Comparison of ENCODE assay signal across 17 mouse cellular contexts in genomic region chr7:100482046-100482445, GRCm38 (mm10). TPM values are rescaled to one million over a fixed set of nuclear protein-coding genes. Genes with fewer than 3 reads are reported as not detected.
"Had no signal": no experiment of that assay in that cellular context is flagged by ENCODE, and none has a peak within 500 bp of the region (broad histone marks: within the 10 kb centered on the region; RNA-seq: fewer than 3 reads in every experiment).

No protein-coding gene starts in this region.

RNA-seq across cellular contexts. Expression of gene Ucp3, which starts 9.3 kb away (rescaled TPM):
- total RNA-seq: hematopoietic stem cell, adult 5-6 weeks had no signal
- polyA plus RNA-seq: heart, embryonic 11.5 days; hindbrain, embryonic 11.5 days; hindbrain, embryonic 12.5 days; hindbrain, embryonic 13.5 days; hindbrain, embryonic 14.5 days; hindbrain, embryonic 15.5 days; intestine, embryonic 14.5 days; intestine, embryonic 15.5 days; intestine, embryonic 16.5 days; intestine, postnatal 0 days had no signal

RNA-seq across cellular contexts. Expression of gene Dnajb13, which starts 32.7 kb away (rescaled TPM):
- total RNA-seq: heart, postnatal 10 days; heart, postnatal 14 days; heart, postnatal 25 days; heart, postnatal 36 days; heart, postnatal 4 days had no signal
- polyA plus RNA-seq: heart, embryonic 14.5 days had no signal
